Mouse (Mus musculus) limb, embryonic 12.5 days (tissue): Measurements from ENCODE around the gene Neurl1b. TPM values are rescaled to one million over a fixed set of nuclear protein-coding genes. Genes with fewer than 3 reads are reported as not detected.

ENCODE experiments used
- ATAC-seq: fragments of 200-750 bp; cut with Nextera tagmentation; 2 replicates; pipeline ENCODE4 v1.8.0; 2017; ENCODE audit warnings: low read depth, moderate TSS enrichment; ENCODE audit not compliant: insufficient number of reproducible peaks, insufficient read depth, low FRiP score, low TSS enrichment
- H3K27ac ChIP-seq: fragments of 300-500 bp; sonication (generic); 2 replicates; pipeline ENCODE4 v1.5.1; 2016; ENCODE audit warnings: mild to moderate bottlenecking, moderate library complexity
- H3K27me3 ChIP-seq: fragments of 300-500 bp; sonication (generic); 2 replicates; pipeline ENCODE4 v1.6.1; 2016; ENCODE audit warnings: mild to moderate bottlenecking, moderate library complexity
- H3K36me3 ChIP-seq: fragments of 300-500 bp; sonication (generic); 2 replicates; pipeline ENCODE4 v1.6.1; 2016; ENCODE audit warnings: mild to moderate bottlenecking, moderate library complexity
- H3K4me1 ChIP-seq: fragments of 300-500 bp; sonication (generic); replicated peaks from 2 replicates; pipeline ENCODE4 v1.6.1; 2016
- H3K4me2 ChIP-seq: fragments of 300-500 bp; sonication (generic); 2 replicates; pipeline ENCODE4 v1.6.1; 2016; ENCODE audit warnings: mild to moderate bottlenecking, moderate library complexity
- H3K4me3 ChIP-seq: fragments of 300-500 bp; sonication (generic); replicated peaks from 2 replicates; pipeline ENCODE4 v1.5.1; 2016; ENCODE audit warnings: mild to moderate bottlenecking
- H3K9ac ChIP-seq: fragments of 300-500 bp; sonication (generic); replicated peaks from 2 replicates; pipeline ENCODE4 v1.6.1; 2016; ENCODE audit warnings: mild to moderate bottlenecking, moderate library complexity
- H3K9me3 ChIP-seq: fragments of 300-500 bp; sonication (generic); 2 replicates; pipeline ENCODE4 v1.6.1; 2016; ENCODE audit warnings: mild to moderate bottlenecking, moderate library complexity
- WGBS: fragments of 180-500 bp; shearing (Covaris S2); methylation state at CpG from one replicate; pipeline ENCODE4 v1.1.7; 2016; 5-methylcytosine and 5-hydroxymethylcytosine counted together
- polyA plus RNA-seq: library from polyadenylated mRNA; unstranded; fragments of >200 nt; fragmentation: Nextera tagmentation; extraction: Ambion mirVana; gene quantifications from 2 replicates; pipeline ENCODE4 v1.2.1, GENCODE M21; 2016

The Neurl1b gene
- polyA plus RNA-seq, 1 experiment from 2014 or later = 0.40 TPM

- WGBS = 40% methylated on average over 11 of the region's 11 CpGs
- H3K9me3 ChIP-seq = no peaks in the 10 kb centered on the region
- no peak for ATAC-seq
- no peaks in the 10 kb centered on the region for H3K36me3 ChIP-seq
- H3K27ac ChIP-seq = no peak overlapping the region
- H3K27me3 ChIP-seq = peaks cover 24% of the 10 kb centered on the region
- no peak overlapping the region for H3K4me3 ChIP-seq
- H3K4me2 ChIP-seq = no peak overlapping the region
- peaks cover 7% of the 10 kb centered on the region for H3K4me1 ChIP-seq
- no peak overlapping the region for H3K9ac ChIP-seq
Measured at GRCm38 (mm10) chr17:26423967-26424641, 9.5 kb downstream of the Neurl1b start.

GRCm38 (mm10) chr17:26424973-26425735 is 10.5 kb downstream of the Neurl1b start:
- H3K36me3 ChIP-seq = no peaks in the 10 kb centered on the region
- no peak overlapping the region for H3K9ac ChIP-seq
- ATAC-seq = no peak
- H3K4me1 ChIP-seq = peaks cover 7% of the 10 kb centered on the region
- WGBS = 75% methylated on average over 13 of the region's 13 CpGs
- no peaks in the 10 kb centered on the region for H3K9me3 ChIP-seq
- no peak overlapping the region for H3K4me2 ChIP-seq
- peaks cover 29% of the 10 kb centered on the region for H3K27me3 ChIP-seq
- H3K27ac ChIP-seq = no peak overlapping the region
- H3K4me3 ChIP-seq = no peak overlapping the region

- no peak overlapping the region for H3K4me3 ChIP-seq
- 47% methylated on average over 11 of the region's 11 CpGs for WGBS
- H3K27ac ChIP-seq = no peak overlapping the region
- no peak for ATAC-seq
- H3K27me3 ChIP-seq = peaks cover 70% of the 10 kb centered on the region
- no peak overlapping the region for H3K9ac ChIP-seq
- no peaks in the 10 kb centered on the region for H3K36me3 ChIP-seq
- no peak overlapping the region for H3K4me2 ChIP-seq
- H3K4me1 ChIP-seq = no peaks in the 10 kb centered on the region
- H3K9me3 ChIP-seq = no peaks in the 10 kb centered on the region
Measured at GRCm38 (mm10) chr17:26433295-26433694, 18.7 kb downstream of the Neurl1b start.

- Histone ChIP-seq H3K4me3 (no peak overlapping the region), H3K4me2 (no peak overlapping the region), H3K36me3 (no peaks in the 10 kb centered on the region), H3K9ac (no peak overlapping the region), H3K9me3 (no peaks in the 10 kb centered on the region), H3K27ac (no peak overlapping the region), H3K4me1 (peaks cover 6% of the 10 kb centered on the region), H3K27me3 (peaks cover 85% of the 10 kb centered on the region)
- 86% methylated on average over 14 of the region's 14 CpGs for WGBS
- ATAC-seq = no peak
Measured at GRCm38 (mm10) chr17:26437089-26437815, 22.6 kb downstream of the Neurl1b start.

GRCm38 (mm10) chr17:26439001-26439400 is 24.4 kb downstream of the Neurl1b start:
- no peak for ATAC-seq
- peak overlapping the region; percentile 45 for H3K4me3 ChIP-seq
- H3K4me1 ChIP-seq = peaks cover 6% of the 10 kb centered on the region
- peak overlapping the region; percentile 52; the same call in 1 of the 2 replicates for H3K9ac ChIP-seq
- peaks cover 68% of the 10 kb centered on the region for H3K27me3 ChIP-seq
- no peak overlapping the region for H3K27ac ChIP-seq
- WGBS = 7% methylated on average over 52 of the region's 52 CpGs
- no peaks in the 10 kb centered on the region for H3K36me3 ChIP-seq
- H3K4me2 ChIP-seq = peak overlapping the region; percentile 66
- no peaks in the 10 kb centered on the region for H3K9me3 ChIP-seq

- no peak overlapping the region for H3K4me2 ChIP-seq
- peaks cover 57% of the 10 kb centered on the region for H3K27me3 ChIP-seq
- peaks cover 6% of the 10 kb centered on the region for H3K4me1 ChIP-seq
- H3K36me3 ChIP-seq = no peaks in the 10 kb centered on the region
- ATAC-seq = no peak
- 91% methylated on average over 10 of the region's 10 CpGs for WGBS
- H3K4me3 ChIP-seq = no peak overlapping the region
- no peaks in the 10 kb centered on the region for H3K9me3 ChIP-seq
- H3K27ac ChIP-seq = no peak overlapping the region
- no peak overlapping the region for H3K9ac ChIP-seq
Measured at GRCm38 (mm10) chr17:26441024-26441423, 26.4 kb downstream of the Neurl1b start.

GRCm38 (mm10) chr17:26442197-26442596 is 27.6 kb downstream of the Neurl1b start:
- ATAC-seq = no peak
- 81% methylated on average over 6 of the region's 6 CpGs for WGBS

GRCm38 (mm10) chr17:26443865-26444264 is 29.2 kb downstream of the Neurl1b start:
- no peaks in the 10 kb centered on the region for H3K36me3 ChIP-seq
- H3K9me3 ChIP-seq = no peaks in the 10 kb centered on the region
- no peak overlapping the region for H3K9ac ChIP-seq
- no peak for ATAC-seq
- WGBS = 71% methylated on average over 4 of the region's 4 CpGs
- no peak overlapping the region for H3K4me3 ChIP-seq
- H3K27ac ChIP-seq = no peak overlapping the region
- H3K4me2 ChIP-seq = no peak overlapping the region
- peaks cover 30% of the 10 kb centered on the region for H3K27me3 ChIP-seq
- H3K4me1 ChIP-seq = peaks cover 3% of the 10 kb centered on the region

More at GRCm38 (mm10) chr17:26442197-26442596, 27.6 kb downstream of the Neurl1b start:
- no peak overlapping the region for H3K9ac ChIP-seq
- H3K4me2 ChIP-seq = no peak overlapping the region
- no peaks in the 10 kb centered on the region for H3K9me3 ChIP-seq
- no peak overlapping the region for H3K4me3 ChIP-seq
- H3K27me3 ChIP-seq = peaks cover 46% of the 10 kb centered on the region
- H3K27ac ChIP-seq = no peak overlapping the region
- H3K36me3 ChIP-seq = no peaks in the 10 kb centered on the region
- H3K4me1 ChIP-seq = peaks cover 6% of the 10 kb centered on the region

GRCm38 (mm10) chr17:26449472-26449871 is 34.8 kb downstream of the Neurl1b start:
- Histone ChIP-seq H3K27me3 (no peaks in the 10 kb centered on the region; the same call in 1 of the 2 replicates), H3K27ac (no peak overlapping the region), H3K9me3 (no peaks in the 10 kb centered on the region), H3K9ac (no peak overlapping the region), H3K36me3 (no peaks in the 10 kb centered on the region), H3K4me3 (no peak overlapping the region), H3K4me2 (no peak overlapping the region), H3K4me1 (peaks cover 10% of the 10 kb centered on the region)
- 77% methylated on average over 3 of the region's 3 CpGs for WGBS
- no peak for ATAC-seq

GRCm38 (mm10) chr17:26451651-26452295 is 37.1 kb downstream of the Neurl1b start:
- no peak overlapping the region for H3K9ac ChIP-seq
- peaks cover 10% of the 10 kb centered on the region for H3K4me1 ChIP-seq
- no peak overlapping the region for H3K27ac ChIP-seq
- no peaks in the 10 kb centered on the region for H3K9me3 ChIP-seq
- H3K27me3 ChIP-seq = no peaks in the 10 kb centered on the region; the same call in 1 of the 2 replicates
- ATAC-seq = 0 out of 2 replicates have a peak, but pooled peaks have one; percentile 44
- no peak overlapping the region for H3K4me2 ChIP-seq
- 23% methylated on average over 8 of the region's 8 CpGs for WGBS
- H3K36me3 ChIP-seq = no peaks in the 10 kb centered on the region
- H3K4me3 ChIP-seq = no peak overlapping the region
